Mouse (Mus musculus) C2C12 (cell line): ENCODE data around the gene Spsb3. TPM values are rescaled to one million over a fixed set of nuclear protein-coding genes. Genes with fewer than 3 reads are reported as not detected.

ENCODE experiments used
- H3K27me3 ChIP-seq: one replicate; pipeline ENCODE4 v1.6.1; 2011; ENCODE audit not compliant: control insufficient read depth, insufficient read depth, insufficient read length
- H3K36me3 ChIP-seq: one replicate; pipeline ENCODE4 v1.6.1; 2011; ENCODE audit not compliant: control insufficient read depth, insufficient read depth
- H3K4me3 ChIP-seq: one replicate; pipeline ENCODE4 v1.5.1; 2011; ENCODE audit warnings: mild to moderate bottlenecking, control low read depth; ENCODE audit not compliant: poor library complexity, insufficient read depth, severe bottlenecking
- H3K79me2 ChIP-seq: one replicate; pipeline ENCODE4 v1.6.1; 2011; ENCODE audit not compliant: control insufficient read depth, insufficient read depth
- H3K79me3 ChIP-seq: one replicate; pipeline ENCODE4 v1.6.1; 2011; ENCODE audit warnings: low read depth, control low read depth
- H3ac ChIP-seq: one replicate; pipeline ENCODE3; 2011; ENCODE audit warnings: low read depth; ENCODE audit not compliant: control insufficient read depth, insufficient read length
- CEBPB ChIP-seq: IDR thresholded peaks from one replicate; pipeline ENCODE4 v1.6.1; 2011; ENCODE audit warnings: low read depth, mild to moderate bottlenecking, control low read depth, moderate library complexity
- CTCF ChIP-seq: IDR thresholded peaks from one replicate; pipeline ENCODE4 v1.5.1; 2011; ENCODE audit not compliant: control insufficient read depth, insufficient read depth, insufficient read length
- FOSL1 ChIP-seq: IDR thresholded peaks from one replicate; pipeline ENCODE4 v1.8.0; 2011; ENCODE audit warnings: mild to moderate bottlenecking, low read length; ENCODE audit not compliant: poor library complexity, insufficient read depth, severe bottlenecking
- MAX ChIP-seq: IDR thresholded peaks from one replicate; pipeline ENCODE4 v1.6.1; 2011; ENCODE audit warnings: mild to moderate bottlenecking, control low read depth
- MYOD1 ChIP-seq: IDR thresholded peaks from one replicate; pipeline ENCODE4 v1.6.1; 2011; ENCODE audit warnings: low read depth; ENCODE audit not compliant: control insufficient read depth, insufficient read length
- MYOG ChIP-seq: IDR thresholded peaks from one replicate; pipeline ENCODE4 v1.6.1; 2011; ENCODE audit not compliant: control insufficient read depth, insufficient read length; ENCODE audit errors: extremely low read depth
- USF1 ChIP-seq: IDR thresholded peaks from one replicate; pipeline ENCODE4 v1.6.1; 2011; ENCODE audit warnings: low read depth, mild to moderate bottlenecking, control low read depth, moderate library complexity
- polyA plus RNA-seq: library from polyadenylated mRNA; unstranded; fragments of >200 nt; fragmentation: generic; extraction: Trizol; gene quantifications from one replicate; pipeline ENCODE4 v1.2.1, GENCODE M21; 2012; ENCODE audit warnings: missing spikeins

Spsb3 gene
- polyA plus RNA-seq, 1 experiment: 37.0 TPM

DNA sequence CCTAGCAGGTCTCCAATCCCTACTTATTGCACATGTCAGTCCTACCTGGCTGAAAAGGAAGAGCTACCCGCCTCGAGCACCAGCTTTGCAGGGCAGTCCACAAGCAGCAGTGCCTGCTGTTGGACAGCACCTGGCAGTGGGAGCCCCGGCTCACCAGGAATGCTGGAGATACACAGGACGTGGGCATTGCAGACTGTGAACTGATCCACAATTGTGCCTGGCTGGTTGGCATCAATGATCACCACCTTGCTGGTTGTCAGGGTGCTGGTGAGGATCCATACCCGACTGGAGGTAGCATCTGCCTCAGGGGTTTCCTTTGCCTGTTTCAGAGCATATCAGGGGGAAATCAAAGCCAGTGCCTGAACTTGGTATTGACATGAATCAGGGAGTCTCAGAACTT is 15.7 kb downstream of the Spsb3 start:
- Histone ChIP-seq H3ac (no peak overlapping the region), H3K4me3 (no peak overlapping the region), H3K36me3 (peaks cover 80% of the 10 kb centered on the region), H3K27me3 (no peaks in the 10 kb centered on the region), H3K79me2 (peaks cover 1% of the 10 kb centered on the region), H3K79me3 (no peaks in the 10 kb centered on the region)
- TF ChIP-seq CTCF (no peak), USF1 (no peak)

GRCm38 (mm10) chr17:24902671-24903474 is 16.4 kb downstream of the Spsb3 start:
- H3K79me3 ChIP-seq: no peaks in the 10 kb centered on the region
- no peaks in the 10 kb centered on the region for H3K27me3 ChIP-seq
- H3K4me3 ChIP-seq: no peak overlapping the region
- peaks cover 80% of the 10 kb centered on the region for H3K36me3 ChIP-seq
- peak; percentile 16 for TF ChIP-seq CTCF
- no peak for TF ChIP-seq USF1
- no peaks in the 10 kb centered on the region for H3K79me2 ChIP-seq
- H3ac ChIP-seq: no peak overlapping the region

DNA sequence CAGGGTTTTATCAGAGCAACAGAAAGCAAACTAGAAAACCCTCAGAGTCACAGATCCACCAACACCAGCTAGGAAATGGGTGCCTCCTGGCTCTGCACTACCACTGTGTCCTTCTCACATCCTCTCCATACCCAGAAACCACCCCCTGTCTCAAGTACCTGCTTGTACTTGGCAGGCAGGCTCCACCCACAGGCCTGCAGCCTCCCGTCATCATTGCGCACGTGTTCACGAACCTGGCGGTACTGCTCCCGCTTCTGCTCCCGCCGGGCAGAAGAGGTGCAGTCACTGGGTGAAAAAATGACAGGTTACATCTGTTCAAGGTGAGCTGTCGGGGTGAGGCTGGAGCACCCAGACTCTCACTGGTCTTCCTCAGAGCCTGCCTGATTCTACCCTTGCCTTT is 17.3 kb downstream of the Spsb3 start:
- Histone ChIP-seq H3ac (no peak overlapping the region), H3K79me3 (no peaks in the 10 kb centered on the region), H3K79me2 (no peaks in the 10 kb centered on the region), H3K36me3 (peaks cover 86% of the 10 kb centered on the region), H3K27me3 (no peaks in the 10 kb centered on the region), H3K4me3 (no peak overlapping the region)
- TF ChIP-seq MAX: no peak
- no peak for TF ChIP-seq FOSL1
- TF ChIP-seq MYOG: no peak
- TF ChIP-seq MYOD1: no peak
- TF ChIP-seq CEBPB: no peak
- no peak for TF ChIP-seq CTCF
- no peak for TF ChIP-seq USF1

DNA sequence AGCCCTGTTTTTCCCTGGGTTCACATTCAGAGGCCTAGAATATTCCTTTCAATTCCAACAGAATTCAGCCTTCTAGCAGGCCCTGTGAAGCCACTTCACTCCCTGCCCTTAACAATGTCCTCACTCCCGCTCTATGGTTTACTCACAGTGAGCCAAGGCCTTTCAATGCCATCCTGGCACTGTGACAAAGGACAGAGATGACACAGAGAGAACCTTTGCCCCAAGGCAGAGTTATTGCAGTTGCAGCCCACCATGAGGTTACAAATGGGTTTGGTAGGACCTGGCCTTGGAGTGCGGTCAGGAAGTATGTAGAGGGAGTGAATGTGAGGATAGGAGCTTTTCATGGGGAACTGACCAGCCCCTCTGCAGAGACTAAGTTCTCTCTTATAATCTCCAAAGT is 21.1 kb downstream of the Spsb3 start:
- Histone ChIP-seq H3K79me3 (no peaks in the 10 kb centered on the region), H3K79me2 (no peaks in the 10 kb centered on the region), H3ac (no peak overlapping the region), H3K4me3 (no peak overlapping the region), H3K27me3 (no peaks in the 10 kb centered on the region), H3K36me3 (peaks cover 85% of the 10 kb centered on the region)
- TF ChIP-seq CTCF (no peak), MYOG (no peak), CEBPB (no peak), FOSL1 (no peak), MAX (no peak), USF1 (no peak), MYOD1 (no peak)

- no peaks in the 10 kb centered on the region for H3K79me3 ChIP-seq
- no peak for TF ChIP-seq CEBPB
- no peak for TF ChIP-seq MYOG
- no peak for TF ChIP-seq MYOD1
- TF ChIP-seq FOSL1: no peak
- no peak for TF ChIP-seq USF1
- TF ChIP-seq MAX: no peak
- TF ChIP-seq CTCF: no peak
- no peaks in the 10 kb centered on the region for H3K27me3 ChIP-seq
- H3K36me3 ChIP-seq: peaks cover 79% of the 10 kb centered on the region
- H3ac ChIP-seq: no peak overlapping the region
- no peak overlapping the region for H3K4me3 ChIP-seq
- no peaks in the 10 kb centered on the region for H3K79me2 ChIP-seq
These were observed 27.5 kb downstream of the Spsb3 start for GRCm38 (mm10) chr17:24913984-24914383.

DNA sequence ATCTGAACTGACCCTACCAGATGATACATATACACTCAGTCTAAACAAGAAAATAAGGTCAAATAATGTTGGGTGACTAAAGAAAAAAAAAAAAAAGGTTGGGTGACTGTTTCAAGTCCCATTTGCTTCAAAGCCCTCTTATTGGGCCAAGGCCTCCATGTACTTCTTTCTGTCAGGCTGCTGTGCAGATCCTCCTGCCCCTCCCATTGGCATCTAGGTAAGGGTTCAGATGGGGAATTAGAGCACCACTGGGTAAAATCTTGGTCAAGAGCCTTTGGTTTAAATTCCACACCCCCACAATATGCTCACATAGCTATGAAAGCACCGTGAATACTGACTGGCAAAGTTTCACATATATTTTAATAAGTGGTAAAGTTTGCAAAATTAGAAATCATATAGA is 36.8 kb downstream of the Spsb3 start:
- H3K79me2 ChIP-seq: peaks cover 24% of the 10 kb centered on the region
- H3K27me3 ChIP-seq: no peaks in the 10 kb centered on the region
- H3K36me3 ChIP-seq: peaks cover 82% of the 10 kb centered on the region
- no peak overlapping the region for H3K4me3 ChIP-seq
- TF ChIP-seq MAX: no peak
- peaks cover 19% of the 10 kb centered on the region for H3K79me3 ChIP-seq
- H3ac ChIP-seq: no peak overlapping the region
